Mouse (Mus musculus): ENCODE measurements around the gene Tnnt3.

GRCm38 (mm10) chr7:142449038-142449617 lies 49.5 kb upstream of the Tnnt3 start:
- no peak for TF ChIP-seq CTCF (IDR thresholded peaks at IDR 0.05 in 2 of 3, conservative IDR thresholded peaks at IDR 0.05 in 1 of 3; ENCODE audit: control insufficient read depth in 1 of 3, insufficient read depth in 1 of 3, low read depth in 2 of 3, low read length in 3 of 3, poor library complexity in 1 of 3, severe bottlenecking in 1 of 3)
- TF ChIP-seq MAX (IDR thresholded peaks at IDR 0.05; ENCODE audit: low read length) = no peak
- no peak for TF ChIP-seq CHD1 (IDR thresholded peaks at IDR 0.05; ENCODE audit: low read depth, low read length)
- TF ChIP-seq TAL1 (IDR thresholded peaks at IDR 0.05; ENCODE audit: low read length) = no peak
- no peak for TF ChIP-seq POLR2A (IDR thresholded peaks at IDR 0.05; ENCODE audit: control insufficient read depth in 1 of 2, insufficient read depth in 1 of 2, low read depth in 1 of 2, low read length in 2 of 2, poor library complexity in 1 of 2)
- TF ChIP-seq CHD2 (IDR thresholded peaks at IDR 0.05; ENCODE audit: low read length) = no peak
- no peak for TF ChIP-seq E2F4 (IDR thresholded peaks at IDR 0.05; ENCODE audit: borderline replicate concordance, low read depth, low read length)
